In genomic region chr16:30490316-30490715, GRCm38 (mm10) we compare ENCODE assay signal across 27 mouse cellular contexts.
A peak's percentile ranks its signal among the peaks of the same experiment; 100 is the strongest.
DNase-seq lines count a peak whose midpoint lies in the region; ATAC-seq and TF ChIP-seq lines count a peak whose summit lies in the region.
"Had no signal": no experiment of that assay in that cellular context is flagged by ENCODE, and none has a peak within 500 bp of the region (broad histone marks: within the 10 kb centered on the region; RNA-seq: fewer than 3 reads in every experiment).

No protein-coding gene starts in this region.

- WGBS in kidney, postnatal 0 days: 42% methylated on average over 4 of the region's 4 CpGs
- 22% methylated on average over 4 of the region's 4 CpGs for WGBS in forebrain, embryonic 11.5 days

- H3K4me3 ChIP-seq in kidney, postnatal 0 days (replicated peaks; ENCODE audit: low read depth, low read length): no peak overlapping the region
- no peak overlapping the region for H3K4me3 ChIP-seq in forebrain, embryonic 11.5 days (ENCODE audit: low read depth, low read length)
- H3K4me3 ChIP-seq: forebrain, embryonic 15.5 days; heart, embryonic 13.5 days; layer of hippocampus, adult 2 months; limb, embryonic 10.5 days; limb, embryonic 15.5 days; liver, embryonic 13.5 days; megakaryocyte, embryonic 14.5 days; midbrain, embryonic 12.5 days; myocyte; neural tube, embryonic 12.5 days had no signal

- DNase-seq in kidney, adult 11 months: peak; percentile 69
- DNase-seq in kidney, postnatal 14 days: no peak
- DNase-seq in kidney, adult 9 months: peak; percentile 80
- DNase-seq in kidney, postnatal 0 days (ENCODE audit: low spot score): peak; percentile 71
- no peak for DNase-seq in left cerebral cortex, postnatal 14 days (ENCODE audit: low spot score in 2 of 2)
- DNase-seq in forebrain, embryonic 11.5 days (ENCODE audit: low spot score): no peak
- DNase-seq: adrenal gland, adult 2 months; B cell, adult 2 months; cerebellum, adult 2 months; cerebellum, postnatal 25 days; gastrocnemius, postnatal 10 days; heart, postnatal 10 days; liver, embryonic 13.5 days; lung, adult 18-20 months; lung, postnatal 4 days; thymus, postnatal 4 days had no signal

- H3K27me3 ChIP-seq in kidney, postnatal 0 days (ENCODE audit: insufficient read depth, low read length): no peaks in the 10 kb centered on the region
- H3K27me3 ChIP-seq in forebrain, embryonic 11.5 days (ENCODE audit: control insufficient read depth, insufficient read depth, low read length): no peaks in the 10 kb centered on the region
- H3K27me3 ChIP-seq: forebrain, embryonic 15.5 days; heart, embryonic 13.5 days; limb, embryonic 15.5 days; midbrain, embryonic 12.5 days; neural tube, embryonic 12.5 days had no signal

- peaks cover 14% of the 10 kb centered on the region; the same call in 1 of the 2 replicates for H3K4me1 ChIP-seq in kidney, postnatal 0 days (replicated peaks; ENCODE audit: insufficient read depth, low read length)
- peaks cover 4% of the 10 kb centered on the region; the same call in 1 of the 2 replicates for H3K4me1 ChIP-seq in forebrain, embryonic 11.5 days (replicated peaks; ENCODE audit: control insufficient read depth, insufficient read depth, low read length)
- H3K4me1 ChIP-seq: forebrain, embryonic 15.5 days; limb, embryonic 15.5 days; liver, embryonic 13.5 days; midbrain, embryonic 12.5 days; neural tube, embryonic 12.5 days had no signal

- intact Hi-C loops in left cerebral cortex, postnatal 14 days (cut with DNase I): no loop called here

- H3K4me2 ChIP-seq in kidney, postnatal 0 days (ENCODE audit: low read length): no peak overlapping the region
- H3K4me2 ChIP-seq in forebrain, embryonic 11.5 days (ENCODE audit: low read depth, low read length, severe bottlenecking): no peak overlapping the region
- H3K4me2 ChIP-seq: forebrain, embryonic 15.5 days; heart, embryonic 13.5 days; hindbrain, embryonic 14.5 days; limb, embryonic 15.5 days; liver, embryonic 13.5 days; midbrain, embryonic 12.5 days; neural tube, embryonic 12.5 days had no signal

- H3K9ac ChIP-seq in kidney, postnatal 0 days (ENCODE audit: low read depth, low read length): no peak overlapping the region
- H3K9ac ChIP-seq in forebrain, embryonic 11.5 days (ENCODE audit: low read length): no peak overlapping the region
- H3K9ac ChIP-seq: forebrain, embryonic 15.5 days; heart, embryonic 13.5 days; hindbrain, embryonic 14.5 days; limb, embryonic 15.5 days; liver, embryonic 13.5 days; midbrain, embryonic 12.5 days; neural tube, embryonic 12.5 days had no signal

- no peak for TF ChIP-seq CTCF in kidney, postnatal 0 days (IDR thresholded peaks at IDR 0.05; ENCODE audit: low read depth)

- H3K27ac ChIP-seq in kidney, postnatal 0 days: peak overlapping the region; percentile 75
- no peak overlapping the region for H3K27ac ChIP-seq in forebrain, embryonic 11.5 days (ENCODE audit: low read depth, low read length)
- H3K27ac ChIP-seq: forebrain, embryonic 15.5 days; heart, embryonic 13.5 days; hindbrain, embryonic 14.5 days; layer of hippocampus, adult 2 months; limb, embryonic 10.5 days; limb, embryonic 15.5 days; liver, embryonic 13.5 days; midbrain, embryonic 12.5 days; neural tube, embryonic 12.5 days had no signal

- no peaks in the 10 kb centered on the region for H3K9me3 ChIP-seq in kidney, postnatal 0 days (replicated peaks; ENCODE audit: low read length)
- no peaks in the 10 kb centered on the region for H3K9me3 ChIP-seq in forebrain, embryonic 11.5 days (ENCODE audit: control insufficient read depth, low read length)
- H3K9me3 ChIP-seq: forebrain, embryonic 15.5 days; heart, embryonic 13.5 days; limb, embryonic 10.5 days; limb, embryonic 15.5 days; liver, embryonic 13.5 days; megakaryocyte, embryonic 14.5 days; midbrain, embryonic 12.5 days; neural tube, embryonic 12.5 days had no signal

- no peaks in the 10 kb centered on the region for H3K36me3 ChIP-seq in kidney, postnatal 0 days (ENCODE audit: insufficient read depth, low read length)
- no peaks in the 10 kb centered on the region for H3K36me3 ChIP-seq in forebrain, embryonic 11.5 days (ENCODE audit: control insufficient read depth, insufficient read depth, low read length)
- H3K36me3 ChIP-seq: forebrain, embryonic 15.5 days; heart, embryonic 13.5 days; limb, embryonic 10.5 days; limb, embryonic 15.5 days; liver, embryonic 13.5 days; midbrain, embryonic 12.5 days; neural tube, embryonic 12.5 days had no signal

- peak; percentile 88 for ATAC-seq in kidney, postnatal 0 days (replicated peaks; ENCODE audit: low FRiP score, low read depth)
- ATAC-seq in forebrain, embryonic 11.5 days (replicated peaks; ENCODE audit: low FRiP score): no peak
- ATAC-seq: forebrain, embryonic 15.5 days; intestine, postnatal 0 days had no signal

Comparison
In these comparisons a context has a peak if more than half of its experiments do, and no peak if none do; other contexts are left out.
1. DNase-seq: peak in kidney, adult 11 months (single experiment), kidney, adult 9 months (single experiment) and kidney, postnatal 0 days (single experiment); none in kidney, postnatal 14 days (single experiment), left cerebral cortex, postnatal 14 days (0 of 2) and forebrain, embryonic 11.5 days (single experiment).